Mouse (Mus musculus) fat pad, adult 2 months (tissue): ENCODE data around the gene Lca5.

Experiments used
- DNase-seq: peaks from one replicate; pipeline ENCODE4 v3.0.0-alpha.2; 2011; ENCODE audit warnings: low read depth, low spot score; ENCODE audit errors: extremely low read depth

Lca5 gene

GRCm38 (mm10) chr9:83440392-83441357 lies at the start of gene Lca5:
Gene Lca5 (minus strand): TSS chr9:83441127.
- peak; percentile 46 for DNase-seq

GRCm38 (mm10) chr9:83488491-83489210 lies 47.7 kb upstream of the Lca5 start:
- no peak for DNase-seq

DNA sequence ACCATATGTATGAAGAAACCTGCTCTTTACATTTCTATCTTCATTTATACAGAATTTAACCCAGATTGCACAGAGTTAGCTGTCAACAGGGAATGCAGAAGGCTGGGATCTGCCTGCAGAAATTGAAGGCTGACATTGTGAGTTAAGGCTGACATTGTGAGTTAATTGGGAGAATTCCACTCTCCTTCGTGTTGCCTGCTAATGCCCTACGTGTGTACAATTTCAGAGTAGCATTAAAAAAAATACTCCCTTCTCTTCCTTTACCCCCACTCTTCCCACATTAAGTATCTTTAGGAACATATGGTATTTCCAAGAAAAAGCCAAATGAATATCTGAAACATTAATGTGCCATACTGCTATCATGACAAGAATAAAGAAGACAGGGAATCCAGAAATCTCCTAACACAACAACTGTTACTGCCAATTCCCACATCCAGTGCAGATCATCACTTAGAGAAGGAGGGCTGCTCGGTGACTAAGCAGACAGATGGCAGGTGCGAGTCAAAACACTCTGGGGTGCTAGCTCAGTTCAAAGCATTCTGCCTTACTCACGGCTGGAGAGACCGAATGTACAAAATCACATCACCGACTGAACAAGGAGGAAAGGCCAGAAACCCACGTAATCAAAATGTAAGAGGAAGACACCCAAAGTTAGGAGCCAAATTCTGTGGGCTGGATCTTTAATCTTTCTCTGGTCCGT lies 47.0 kb upstream of the Lca5 start:
- DNase-seq: no peak

DNA sequence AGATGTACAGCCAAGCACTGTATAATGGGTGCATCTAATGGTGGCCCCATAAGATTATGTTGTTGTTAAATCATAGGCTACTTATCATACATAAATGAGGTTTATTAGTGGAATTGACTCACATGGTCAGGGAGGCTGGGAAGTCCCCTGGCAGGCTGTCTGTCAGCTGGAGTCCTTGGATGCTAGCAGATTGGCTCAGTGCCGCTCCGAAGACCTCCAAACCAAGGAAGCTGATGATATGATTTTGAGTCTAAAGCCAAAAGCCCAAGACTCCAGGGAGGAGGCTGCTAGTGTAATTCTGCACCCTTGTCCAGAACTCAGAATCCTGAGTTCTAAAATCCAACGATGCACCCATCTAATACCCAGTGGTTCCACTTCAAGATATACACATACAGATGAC lies 45.0 kb upstream of the Lca5 start:
- no peak for DNase-seq

DNA sequence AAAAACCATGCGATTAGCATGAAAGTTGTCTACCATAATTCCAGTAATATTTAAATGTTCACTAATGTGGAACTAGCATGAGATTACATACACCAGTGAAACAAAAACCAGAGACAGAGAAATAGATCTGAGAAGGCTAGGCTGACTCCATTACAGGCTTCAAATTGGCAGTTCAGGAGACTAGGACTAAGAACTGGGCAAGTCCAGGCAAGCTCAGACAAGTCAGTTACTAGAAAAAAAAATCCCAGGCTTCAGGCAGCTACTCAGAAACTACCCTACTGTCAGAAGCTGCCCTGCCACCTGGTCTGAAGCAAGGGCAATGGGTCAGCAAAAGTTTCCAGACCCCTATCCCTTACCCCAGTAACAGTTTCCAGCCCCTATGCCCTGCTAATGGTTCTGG lies 44.4 kb upstream of the Lca5 start:
- DNase-seq: peak; percentile 18

GRCm38 (mm10) chr9:83483419-83483818 lies 42.5 kb upstream of the Lca5 start:
- no peak for DNase-seq

GRCm38 (mm10) chr9:83482176-83482949 lies 41.4 kb upstream of the Lca5 start:
- DNase-seq: no peak

DNA sequence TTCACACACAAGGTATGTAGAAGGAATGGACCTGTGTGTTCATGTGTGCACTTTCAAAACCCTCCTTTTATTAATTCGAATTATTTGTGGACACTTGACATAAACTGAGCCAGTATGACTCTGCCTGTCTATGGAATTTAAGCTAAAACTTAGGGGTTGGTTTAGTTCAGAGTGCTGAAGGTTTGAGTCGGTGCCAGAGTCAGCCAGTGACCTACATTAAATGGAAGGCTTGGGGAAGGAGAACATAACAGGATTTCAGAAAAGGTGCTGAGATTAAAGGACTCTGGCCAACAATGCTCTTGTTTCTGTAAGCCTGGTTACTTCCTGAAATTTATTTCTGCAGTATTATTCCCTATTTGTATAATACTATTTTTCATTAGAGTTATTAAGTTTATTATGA lies 28.9 kb upstream of the Lca5 start:
- no peak for DNase-seq

DNA sequence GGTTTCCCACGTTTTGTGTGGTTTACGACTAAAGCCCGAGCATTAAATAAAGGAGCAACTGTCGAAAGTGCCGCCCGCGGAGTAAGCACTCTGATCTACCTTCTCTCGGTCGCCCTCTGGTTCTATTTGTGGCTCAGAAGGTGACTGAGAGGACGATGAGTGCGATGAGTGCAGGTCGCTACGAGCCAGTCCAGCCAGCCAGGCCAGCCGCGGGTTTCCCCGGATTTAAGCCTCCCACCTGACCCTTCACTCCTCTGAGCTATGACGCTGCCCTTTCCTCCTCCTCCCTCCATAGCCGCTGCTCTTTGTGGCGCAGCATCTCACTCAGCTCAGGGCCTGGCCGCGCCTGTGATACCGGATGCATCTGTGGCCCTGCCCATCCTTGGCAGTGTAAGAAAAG lies 6.8 kb upstream of the Lca5 start:
- no peak for DNase-seq

DNA sequence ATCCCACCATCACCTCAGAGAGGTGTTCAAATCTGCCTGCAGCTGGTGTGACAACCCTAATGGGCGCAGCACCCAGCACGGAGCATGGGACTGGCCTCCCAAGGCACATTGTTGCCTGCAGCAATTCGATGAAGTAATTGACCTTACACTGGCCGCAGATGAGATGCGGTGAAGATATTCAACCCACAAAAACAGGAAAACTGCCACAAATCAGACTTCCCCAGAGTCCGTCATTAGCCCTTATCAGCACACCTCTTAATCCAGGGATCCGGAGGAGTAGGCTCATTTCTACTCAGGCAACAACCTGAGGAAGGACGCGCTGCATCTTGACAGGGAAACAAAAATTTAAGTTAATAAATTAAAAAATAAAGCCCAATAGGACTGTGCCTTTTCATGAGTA lies 6.2 kb upstream of the Lca5 start:
- no peak for DNase-seq

DNA sequence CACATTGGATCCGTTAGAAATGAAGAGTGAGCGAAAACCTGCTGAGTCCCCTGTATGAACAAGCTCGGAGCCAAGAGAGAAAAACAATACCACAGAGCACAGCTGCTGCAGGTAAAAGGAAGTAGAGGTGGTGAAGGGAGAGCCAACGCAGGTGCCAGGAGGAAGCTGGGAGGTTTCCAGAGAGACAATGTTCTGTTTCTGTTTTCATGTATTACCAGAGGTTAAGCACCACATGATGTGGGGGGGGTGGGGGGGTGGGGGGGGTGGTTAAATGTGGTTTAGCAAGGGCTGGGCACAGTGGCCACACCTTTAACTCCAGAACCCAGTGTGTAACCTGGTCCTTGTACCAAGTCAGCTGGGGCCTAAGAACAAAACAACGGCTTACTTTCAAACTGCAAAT lies 3.3 kb downstream of the Lca5 start:
- no peak for DNase-seq

GRCm38 (mm10) chr9:83434489-83434888 lies 6.4 kb downstream of the Lca5 start:
- no peak for DNase-seq

GRCm38 (mm10) chr9:83433661-83434060 lies 7.3 kb downstream of the Lca5 start:
- no peak for DNase-seq

GRCm38 (mm10) chr9:83427926-83428325 lies 13.0 kb downstream of the Lca5 start:
- no peak for DNase-seq

- DNase-seq: no peak
These were observed 22.0 kb downstream of the Lca5 start for GRCm38 (mm10) chr9:83418965-83419364.

- no peak for DNase-seq
These were observed 27.9 kb downstream of the Lca5 start for GRCm38 (mm10) chr9:83413046-83413445.

DNA sequence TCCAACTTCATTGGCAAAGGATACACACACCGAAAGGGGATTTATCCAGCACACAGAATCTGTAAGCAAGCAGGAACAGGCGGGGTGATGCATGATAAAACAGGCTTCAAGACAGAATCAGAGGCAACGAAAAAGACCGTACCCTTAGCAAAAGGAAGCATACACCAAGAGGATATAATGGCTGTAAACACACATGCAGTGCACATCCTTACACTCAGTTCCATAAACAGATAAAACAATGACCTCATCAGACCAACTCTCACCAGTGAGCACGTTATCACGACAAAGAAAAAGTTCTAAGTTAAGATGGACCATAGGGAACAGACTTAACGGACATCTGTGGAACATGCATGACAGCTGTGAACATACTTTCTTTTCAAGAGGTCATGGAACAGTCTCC lies 35.8 kb downstream of the Lca5 start:
- DNase-seq: no peak

DNA sequence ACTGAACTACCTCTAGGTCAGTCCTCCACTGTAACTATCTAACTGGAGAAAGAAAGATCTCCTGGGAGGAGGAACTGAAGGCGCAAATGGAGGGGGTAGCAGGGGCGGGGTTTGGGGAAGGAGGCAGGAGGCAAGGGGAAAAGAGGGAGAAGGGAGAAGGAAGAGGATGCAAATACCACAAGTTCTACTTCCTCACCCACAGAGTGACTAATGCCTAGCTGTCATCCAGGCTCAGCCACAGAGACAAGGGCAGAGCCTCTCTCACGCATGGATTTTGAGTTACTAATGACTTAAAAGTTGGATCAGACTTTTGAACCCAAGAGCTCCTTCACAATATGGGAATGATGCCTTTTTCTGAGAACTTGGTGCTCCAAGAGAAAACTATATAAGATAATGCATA lies 40.1 kb downstream of the Lca5 start:
- DNase-seq: no peak

- no peak for DNase-seq
These were observed 41.5 kb downstream of the Lca5 start for GRCm38 (mm10) chr9:83399414-83399813.

- no peak for DNase-seq
These were observed 42.7 kb downstream of the Lca5 start for GRCm38 (mm10) chr9:83398260-83398659.

DNA sequence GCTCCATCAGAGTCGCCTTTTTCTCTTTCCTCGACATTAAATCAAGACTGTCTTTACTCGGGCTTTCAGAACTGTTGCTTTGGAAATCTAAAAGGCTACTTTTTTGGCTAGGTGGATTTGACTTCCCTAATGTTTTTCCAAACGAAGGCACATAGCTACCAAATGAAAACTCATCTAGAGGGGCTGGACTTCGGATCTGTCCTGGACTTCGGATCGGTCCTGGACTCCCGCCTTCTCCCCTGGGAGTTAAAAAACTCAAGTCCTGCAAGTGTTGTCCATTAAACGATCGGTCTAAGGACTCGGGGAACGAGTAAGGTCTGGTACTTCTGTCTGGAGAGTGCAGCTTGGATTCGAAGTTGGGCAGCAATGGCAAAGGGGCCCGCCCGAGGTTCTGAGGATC lies 45.5 kb downstream of the Lca5 start:
- DNase-seq: no peak
